ENCODE assay signal across 8 mouse cellular contexts in the genomic region with DNA sequence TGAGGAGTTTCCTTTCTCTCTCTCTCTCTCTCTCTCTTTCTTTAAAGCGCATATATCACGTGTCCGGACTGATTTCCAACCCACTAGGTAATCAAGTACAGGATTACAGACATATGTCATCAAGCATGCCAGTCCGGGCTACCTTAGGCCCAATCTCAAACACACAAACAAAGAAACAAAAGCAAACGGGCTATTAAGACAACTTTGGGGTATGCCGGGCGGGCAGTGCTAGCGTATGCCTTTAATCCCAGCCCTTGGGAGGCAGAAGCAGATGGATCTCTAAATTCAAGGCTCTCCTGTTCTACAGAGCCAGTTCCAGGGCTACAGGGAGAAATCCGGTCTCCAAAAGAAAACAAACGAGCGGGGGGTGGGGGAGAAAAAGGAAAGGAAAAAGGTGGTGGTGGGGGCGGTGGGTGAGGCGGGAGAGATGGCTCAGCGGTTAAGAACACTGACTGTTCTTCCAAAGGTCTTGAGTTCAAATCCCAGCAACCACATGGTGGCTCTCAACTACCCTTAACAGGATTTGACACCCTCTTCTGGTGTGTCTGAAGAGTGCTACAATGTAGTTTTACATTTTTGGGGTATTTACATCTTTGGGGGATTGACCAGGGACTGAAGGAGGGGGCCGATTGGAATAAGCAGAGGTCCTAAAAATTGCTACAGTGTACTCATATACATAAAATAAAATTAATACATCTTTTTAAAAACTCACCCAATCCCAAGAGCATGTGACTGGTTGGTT. TPM values are rescaled to one million over a fixed set of nuclear protein-coding genes. Genes with fewer than 3 reads are reported as not detected.
DNase-seq lines count a peak whose midpoint lies in the region; ATAC-seq and TF ChIP-seq lines count a peak whose summit lies in the region.

No protein-coding gene starts in this region.

- ATAC-seq in hindbrain, embryonic 12.5 days (ENCODE audit: low FRiP score), result peak; percentile 62

- WGBS in hindbrain, embryonic 12.5 days, result 8% methylated on average over 15 of the region's 15 CpGs
- WGBS in midbrain, embryonic 10.5 days, result 9% methylated on average over 15 of the region's 15 CpGs

- no peaks in the 10 kb centered on the region for H3K9me3 ChIP-seq in hindbrain, embryonic 12.5 days (replicated peaks)
- no peaks in the 10 kb centered on the region for H3K9me3 ChIP-seq in midbrain, embryonic 10.5 days (replicated peaks)

- H3K4me3 ChIP-seq in layer of hippocampus, adult 2 months, result peak overlapping the region; percentile 60
- peak overlapping the region; percentile 76 for H3K4me3 ChIP-seq in brown adipose tissue, adult 24 weeks (ENCODE audit: insufficient read depth, low read depth, low read length)
- H3K4me3 ChIP-seq in hindbrain, embryonic 12.5 days, result peak overlapping the region; percentile 52
- H3K4me3 ChIP-seq in midbrain, embryonic 10.5 days, result peak overlapping the region; percentile 79

- H3K36me3 ChIP-seq in hindbrain, embryonic 12.5 days, result peaks cover 10% of the 10 kb centered on the region; the same call in 1 of the 2 replicates
- H3K36me3 ChIP-seq in midbrain, embryonic 10.5 days, result peaks cover 25% of the 10 kb centered on the region

- H3K4me1 ChIP-seq in brown adipose tissue, adult 24 weeks (ENCODE audit: control insufficient read depth, insufficient read depth, insufficient read length, low read length), result no peaks in the 10 kb centered on the region
- peaks cover 10% of the 10 kb centered on the region for H3K4me1 ChIP-seq in hindbrain, embryonic 12.5 days
- peaks cover 19% of the 10 kb centered on the region for H3K4me1 ChIP-seq in midbrain, embryonic 10.5 days

- TF ChIP-seq CTCF in layer of hippocampus, adult 2 months (conservative IDR thresholded peaks at IDR 0.05), result peak; percentile 49

- no peaks in the 10 kb centered on the region for H3K27me3 ChIP-seq in hindbrain, embryonic 12.5 days
- no peaks in the 10 kb centered on the region for H3K27me3 ChIP-seq in midbrain, embryonic 10.5 days (ENCODE audit: low read depth, poor library complexity, severe bottlenecking)

- DNase-seq in layer of hippocampus, adult 2 months (ENCODE audit: low spot score in 2 of 2), result no peak
- DNase-seq in layer of hippocampus, adult 18-20 months (ENCODE audit: low spot score in 2 of 2), result no peak
- no peak for DNase-seq in midbrain, embryonic 10.5 days (ENCODE audit: low spot score)
- DNase-seq in gastrocnemius, postnatal 25 days, result no peak
- DNase-seq in cerebellum, postnatal 36 days, result no peak
- no peak for DNase-seq in layer of hippocampus, adult 9-11 months

- peak overlapping the region; percentile 89 for H3K9ac ChIP-seq in hindbrain, embryonic 12.5 days

- peak overlapping the region; percentile 100 for H3K27ac ChIP-seq in layer of hippocampus, adult 2 months
- H3K27ac ChIP-seq in brown adipose tissue, adult 24 weeks (replicated peaks; ENCODE audit: low read depth, low read length), result peak overlapping the region; percentile 92
- peak overlapping the region; percentile 95 for H3K27ac ChIP-seq in hindbrain, embryonic 12.5 days
- H3K27ac ChIP-seq in midbrain, embryonic 10.5 days (replicated peaks), result peak overlapping the region; percentile 99

- H3K4me2 ChIP-seq in hindbrain, embryonic 12.5 days (replicated peaks), result peak overlapping the region; percentile 66

RNA-seq across cellular contexts. Expression of a gene that starts 0.9 kb away (rescaled TPM):
- 10 to 100 TPM; 25.7 to 25.9 TPM for total RNA-seq in layer of hippocampus, adult 2 months (2021)
- total RNA-seq in layer of hippocampus, adult 18-20 months (2021), result 10 to 100 TPM; 25.3 to 28.7 TPM
- 12.4 and 13.4 TPM in 2 replicates for polyA plus RNA-seq in brown adipose tissue, adult 24 weeks (2012; ENCODE audit: insufficient read depth, insufficient read length, missing spikeins)
- polyA plus RNA-seq in hindbrain, embryonic 12.5 days (2016; fragmentation: Nextera tagmentation; extraction: Ambion mirVana), result 23.8 and 27.2 TPM in 2 replicates
- 35.1 and 35.5 TPM in 2 replicates for polyA plus RNA-seq in midbrain, embryonic 10.5 days (2016; fragmentation: Nextera tagmentation; extraction: Ambion mirVana)
- total RNA-seq in gastrocnemius, postnatal 25 days (2021), result 10 to 100 TPM; 23.0 to 23.8 TPM

RNA-seq across cellular contexts. Expression of a gene that starts 5.7 kb away (rescaled TPM):
- total RNA-seq in layer of hippocampus, adult 2 months (2021), result 10 to 100 TPM; 19.3 TPM
- 10 to 100 TPM; 20.4 to 22.6 TPM for total RNA-seq in layer of hippocampus, adult 18-20 months (2021)
- polyA plus RNA-seq in brown adipose tissue, adult 24 weeks (2012; ENCODE audit: insufficient read depth, insufficient read length, missing spikeins), result 10.8 and 15.6 TPM in 2 replicates
- polyA plus RNA-seq in hindbrain, embryonic 12.5 days (2016; fragmentation: Nextera tagmentation; extraction: Ambion mirVana), result 18.0 and 20.0 TPM in 2 replicates
- 22.4 and 24.9 TPM in 2 replicates for polyA plus RNA-seq in midbrain, embryonic 10.5 days (2016; fragmentation: Nextera tagmentation; extraction: Ambion mirVana)
- total RNA-seq in gastrocnemius, postnatal 25 days (2021), result 1 to 10 TPM; 3.9 to 5.1 TPM

RNA-seq across cellular contexts. Expression of a gene that starts 44.1 kb away (rescaled TPM):
- 10 to 100 TPM; 55.8 to 70.3 TPM for total RNA-seq in layer of hippocampus, adult 2 months (2021)
- 10 to 100 TPM; 66.3 to 73.0 TPM for total RNA-seq in layer of hippocampus, adult 18-20 months (2021)
- 63.9 and 139 TPM in 2 replicates for polyA plus RNA-seq in brown adipose tissue, adult 24 weeks (2012; ENCODE audit: insufficient read depth, insufficient read length, missing spikeins)
- polyA plus RNA-seq in hindbrain, embryonic 12.5 days (2016; fragmentation: Nextera tagmentation; extraction: Ambion mirVana), result 62.9 and 67.3 TPM in 2 replicates
- polyA plus RNA-seq in midbrain, embryonic 10.5 days (2016; fragmentation: Nextera tagmentation; extraction: Ambion mirVana), result 36.3 and 37.5 TPM in 2 replicates
- 100 to 1,000 TPM; 107 to 134 TPM for total RNA-seq in gastrocnemius, postnatal 25 days (2021)

RNA-seq across cellular contexts. Expression of a gene that starts 47.4 kb away (rescaled TPM):
- 10 to 100 TPM; 69.1 to 78.2 TPM for total RNA-seq in layer of hippocampus, adult 2 months (2021)
- total RNA-seq in layer of hippocampus, adult 18-20 months (2021), result 10 to 100 TPM; 75.7 to 89.4 TPM
- 4.9 and 8.7 TPM in 2 replicates for polyA plus RNA-seq in brown adipose tissue, adult 24 weeks (2012; ENCODE audit: insufficient read depth, insufficient read length, missing spikeins)
- 18.9 and 20.9 TPM in 2 replicates for polyA plus RNA-seq in hindbrain, embryonic 12.5 days (2016; fragmentation: Nextera tagmentation; extraction: Ambion mirVana)
- 20.2 and 22.7 TPM in 2 replicates for polyA plus RNA-seq in midbrain, embryonic 10.5 days (2016; fragmentation: Nextera tagmentation; extraction: Ambion mirVana)
- total RNA-seq in gastrocnemius, postnatal 25 days (2021), result 100 to 1,000 TPM; 121 to 144 TPM

RNA-seq across cellular contexts. Expression of a gene that starts 56.7 kb away (rescaled TPM):
- total RNA-seq in layer of hippocampus, adult 2 months (2021), result 10 to 100 TPM; 97.4 to 99.3 TPM
- total RNA-seq in layer of hippocampus, adult 18-20 months (2021), result 100 to 1,000 TPM in 1 of 2 experiments, 10 to 100 TPM in 1; 96.7 to 100 TPM
- 330 and 403 TPM in 2 replicates for polyA plus RNA-seq in brown adipose tissue, adult 24 weeks (2012; ENCODE audit: insufficient read depth, insufficient read length, missing spikeins)
- polyA plus RNA-seq in hindbrain, embryonic 12.5 days (2016; fragmentation: Nextera tagmentation; extraction: Ambion mirVana), result 418 and 446 TPM in 2 replicates
- 466 and 495 TPM in 2 replicates for polyA plus RNA-seq in midbrain, embryonic 10.5 days (2016; fragmentation: Nextera tagmentation; extraction: Ambion mirVana)
- total RNA-seq in gastrocnemius, postnatal 25 days (2021), result 100 to 1,000 TPM; 145 to 151 TPM
